Mouse (Mus musculus) intestine, embryonic 16.5 days (tissue): ENCODE measurements at regions not wholly inside any gene's neighbourhood (a gene's known extent, or its start where the extent isn't known, plus 50 kb on each side); places are given as distances from the start of the nearest gene placed in this dataset.

Source experiments
- ATAC-seq: fragments of 200-750 bp; cut with Nextera tagmentation; 2 replicates; pipeline ENCODE4 v1.8.0; 2017; ENCODE audit warnings: moderate TSS enrichment, moderate library complexity
- H3K27ac ChIP-seq: fragments of 300-500 bp; sonication (generic); 2 replicates; pipeline ENCODE4 v1.5.1; 2014; ENCODE audit warnings: mild to moderate bottlenecking, low read length
- H3K27me3 ChIP-seq: fragments of 300-500 bp; sonication (generic); replicated peaks from 2 replicates; pipeline ENCODE4 v1.6.1; 2014; ENCODE audit warnings: low read length, control low read depth, mixed read lengths; ENCODE audit not compliant: control insufficient read depth, insufficient read depth
- H3K36me3 ChIP-seq: fragments of 300-500 bp; sonication (generic); 2 replicates; pipeline ENCODE4 v1.6.1; 2014; ENCODE audit warnings: low read length, control low read depth; ENCODE audit not compliant: control insufficient read depth, insufficient read depth
- H3K4me1 ChIP-seq: fragments of 300-500 bp; sonication (generic); 2 replicates; pipeline ENCODE4 v1.6.1; 2014; ENCODE audit warnings: low read length, control low read depth, mixed read lengths; ENCODE audit not compliant: control insufficient read depth, insufficient read depth
- H3K4me2 ChIP-seq: fragments of 300-500 bp; sonication (generic); 2 replicates; pipeline ENCODE4 v1.6.1; 2014; ENCODE audit warnings: low read depth, low read length, control low read depth
- H3K4me3 ChIP-seq: fragments of 300-500 bp; sonication (generic); 2 replicates; pipeline ENCODE4 v1.5.1; 2014; ENCODE audit warnings: mild to moderate bottlenecking, low read length
- H3K9ac ChIP-seq: fragments of 300-500 bp; sonication (generic); 2 replicates; pipeline ENCODE4 v1.6.1; 2014; ENCODE audit warnings: low read depth, low read length
- H3K9me3 ChIP-seq: fragments of 300-500 bp; sonication (generic); 2 replicates; pipeline ENCODE4 v1.6.1; 2016; ENCODE audit warnings: low read length, control low read depth; ENCODE audit not compliant: control insufficient read depth
- WGBS: fragments of 180-500 bp; shearing (Covaris S2); extraction: QIAGEN DNeasy Blood & Tissue Kit; methylation state at CpG from one replicate; pipeline ENCODE4 v1.1.7; 2014; 5-methylcytosine and 5-hydroxymethylcytosine counted together

DNA sequence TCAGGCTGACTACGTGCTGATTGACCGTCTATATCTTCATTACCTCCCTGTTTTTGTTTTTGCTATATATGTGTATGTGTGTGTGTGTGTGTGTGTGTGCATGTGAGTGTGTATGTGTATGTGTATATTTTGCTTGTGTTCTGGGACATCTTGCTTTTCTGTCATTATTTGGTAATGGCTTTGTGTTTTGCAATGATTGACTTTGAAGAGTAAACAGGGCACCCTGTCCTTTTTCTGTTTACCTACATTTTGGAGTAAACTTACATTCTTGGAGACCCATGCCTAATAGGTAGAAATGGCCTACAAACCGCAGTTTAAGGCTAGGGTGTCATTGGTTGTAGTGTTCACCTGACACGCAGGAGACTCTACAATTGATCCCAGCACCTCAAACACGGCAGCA is 177.5 kb upstream of the Tmem72 start:
- Histone ChIP-seq H3K4me3 (no peak overlapping the region), H3K9ac (no peak overlapping the region), H3K27me3 (no peaks in the 10 kb centered on the region), H3K9me3 (no peaks in the 10 kb centered on the region), H3K4me1 (peaks cover 5% of the 10 kb centered on the region; the same call in 1 of the 2 replicates), H3K4me2 (no peak overlapping the region), H3K27ac (no peak overlapping the region), H3K36me3 (no peaks in the 10 kb centered on the region)
- WGBS, result 86% methylated on average over 5 of the region's 5 CpGs
- ATAC-seq, result no peak

DNA sequence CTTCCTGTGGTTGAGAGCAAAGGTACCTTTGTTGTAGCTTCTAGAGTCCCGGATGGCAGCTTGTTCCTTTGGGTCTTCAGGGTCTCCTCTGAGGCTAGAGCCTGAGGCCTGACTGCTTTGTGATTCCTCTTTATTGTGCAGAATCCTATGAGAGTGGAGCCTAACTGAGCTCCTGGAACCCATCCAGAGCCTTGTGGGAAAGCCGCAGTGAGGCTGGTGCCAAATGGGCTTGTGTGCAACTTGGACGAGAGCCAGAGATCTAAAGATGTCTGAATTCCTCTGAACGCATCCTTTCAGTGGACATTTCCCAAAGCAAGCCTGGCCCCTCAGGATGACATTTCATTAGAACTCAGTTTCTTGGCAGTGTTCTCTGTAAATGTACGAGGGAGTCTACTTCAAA is 178.4 kb upstream of the Tmem72 start:
- ATAC-seq, result peak; percentile 62
- no peak overlapping the region for H3K4me3 ChIP-seq
- no peaks in the 10 kb centered on the region for H3K9me3 ChIP-seq
- WGBS, result 36% methylated on average over 5 of the region's 5 CpGs
- no peak overlapping the region for H3K4me2 ChIP-seq
- H3K4me1 ChIP-seq, result peaks cover 5% of the 10 kb centered on the region; the same call in 1 of the 2 replicates
- H3K36me3 ChIP-seq, result no peaks in the 10 kb centered on the region
- H3K27ac ChIP-seq, result peak overlapping the region; percentile 62
- H3K27me3 ChIP-seq, result no peaks in the 10 kb centered on the region
- H3K9ac ChIP-seq, result no peak overlapping the region

- Histone ChIP-seq H3K4me2 (no peak overlapping the region), H3K27me3 (no peaks in the 10 kb centered on the region), H3K9ac (no peak overlapping the region), H3K9me3 (no peaks in the 10 kb centered on the region), H3K4me1 (peaks cover 5% of the 10 kb centered on the region; the same call in 1 of the 2 replicates), H3K36me3 (no peaks in the 10 kb centered on the region), H3K27ac (0 out of 2 replicates have a peak overlapping the region, but pooled peaks have one; percentile 46), H3K4me3 (no peak overlapping the region)
- WGBS, result 59% methylated on average over 4 of the region's 4 CpGs
- ATAC-seq, result no peak
These were observed 179.5 kb upstream of the Tmem72 start for GRCm38 (mm10) chr6:116896132-116896630.

GRCm38 (mm10) chr6:116901816-116902215 is 185.1 kb upstream of the Tmem72 start:
- no peak for ATAC-seq
- no peaks in the 10 kb centered on the region for H3K27me3 ChIP-seq
- no peaks in the 10 kb centered on the region for H3K4me1 ChIP-seq
- no peaks in the 10 kb centered on the region for H3K9me3 ChIP-seq
- H3K9ac ChIP-seq, result no peak overlapping the region
- H3K4me3 ChIP-seq, result no peak overlapping the region
- no peak overlapping the region for H3K4me2 ChIP-seq
- no peak overlapping the region for H3K27ac ChIP-seq
- WGBS, result 19% methylated on average over 1 of the region's 1 CpGs
- H3K36me3 ChIP-seq, result no peaks in the 10 kb centered on the region

DNA sequence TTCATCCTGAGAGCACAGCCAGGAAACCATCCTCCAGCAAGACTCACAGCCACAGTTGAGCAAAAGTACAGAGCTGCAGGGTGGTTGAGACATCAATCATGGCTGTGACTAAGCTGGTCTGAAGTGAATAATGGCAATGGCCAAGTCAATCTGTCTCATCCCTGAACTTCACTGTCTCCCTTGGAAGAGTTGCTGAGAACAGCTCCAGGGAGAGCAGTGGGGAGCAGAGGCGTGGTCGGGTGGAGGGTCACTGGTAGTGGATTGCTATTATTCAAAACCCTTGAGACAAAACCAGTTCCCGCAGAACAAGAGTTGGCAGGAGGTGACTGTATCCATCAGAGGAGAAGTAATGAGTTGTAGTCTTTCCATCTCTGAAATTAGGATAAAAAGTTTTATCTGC is 185.7 kb upstream of the Tmem72 start:
- 64% methylated on average over 3 of the region's 3 CpGs for WGBS
- Histone ChIP-seq H3K4me3 (no peak overlapping the region), H3K9ac (no peak overlapping the region), H3K9me3 (no peaks in the 10 kb centered on the region), H3K27me3 (no peaks in the 10 kb centered on the region), H3K27ac (no peak overlapping the region), H3K4me2 (no peak overlapping the region), H3K36me3 (no peaks in the 10 kb centered on the region), H3K4me1 (no peaks in the 10 kb centered on the region)
- no peak for ATAC-seq

- ATAC-seq, result no peak
- Histone ChIP-seq H3K9ac (no peak overlapping the region), H3K36me3 (no peaks in the 10 kb centered on the region), H3K27ac (no peak overlapping the region), H3K4me3 (no peak overlapping the region), H3K4me1 (no peaks in the 10 kb centered on the region), H3K4me2 (no peak overlapping the region), H3K9me3 (no peaks in the 10 kb centered on the region), H3K27me3 (no peaks in the 10 kb centered on the region)
- WGBS, result 66% methylated on average over 7 of the region's 7 CpGs
These were observed 189.9 kb upstream of the Tmem72 start for GRCm38 (mm10) chr6:116906426-116907172.

DNA sequence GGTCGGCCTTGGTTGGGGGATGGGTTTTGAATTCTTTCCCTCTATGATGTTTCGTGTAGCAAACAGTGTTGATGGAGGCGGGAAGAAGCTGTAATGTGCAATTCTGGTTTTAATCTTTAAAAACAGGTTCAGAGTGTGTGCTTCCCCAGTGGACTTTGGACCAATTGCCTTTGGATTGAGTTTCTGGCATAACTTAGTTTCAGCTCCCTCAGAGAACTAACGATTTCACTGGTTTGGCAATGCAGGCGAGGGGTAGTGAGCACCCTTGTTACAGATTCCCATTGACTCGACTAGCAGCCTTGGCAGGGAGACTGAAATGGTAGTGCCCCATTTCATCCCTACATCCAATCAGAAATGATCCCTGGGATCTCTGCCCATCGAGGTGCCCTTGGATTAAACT is 193.9 kb upstream of the Tmem72 start:
- no peaks in the 10 kb centered on the region for H3K27me3 ChIP-seq
- no peak overlapping the region for H3K9ac ChIP-seq
- H3K36me3 ChIP-seq, result no peaks in the 10 kb centered on the region
- no peak overlapping the region for H3K4me2 ChIP-seq
- no peaks in the 10 kb centered on the region for H3K4me1 ChIP-seq
- H3K4me3 ChIP-seq, result no peak overlapping the region
- no peak for ATAC-seq
- H3K27ac ChIP-seq, result no peak overlapping the region
- no peaks in the 10 kb centered on the region for H3K9me3 ChIP-seq
- 84% methylated on average over 7 of the region's 7 CpGs for WGBS

GRCm38 (mm10) chr6:116912161-116912560 is 195.4 kb upstream of the Tmem72 start:
- H3K4me1 ChIP-seq, result no peaks in the 10 kb centered on the region
- no peak overlapping the region for H3K27ac ChIP-seq
- 83% methylated on average over 3 of the region's 3 CpGs for WGBS
- H3K9me3 ChIP-seq, result no peaks in the 10 kb centered on the region
- no peaks in the 10 kb centered on the region for H3K36me3 ChIP-seq
- H3K4me2 ChIP-seq, result no peak overlapping the region
- no peak for ATAC-seq
- no peak overlapping the region for H3K9ac ChIP-seq
- no peak overlapping the region for H3K4me3 ChIP-seq
- no peaks in the 10 kb centered on the region for H3K27me3 ChIP-seq

DNA sequence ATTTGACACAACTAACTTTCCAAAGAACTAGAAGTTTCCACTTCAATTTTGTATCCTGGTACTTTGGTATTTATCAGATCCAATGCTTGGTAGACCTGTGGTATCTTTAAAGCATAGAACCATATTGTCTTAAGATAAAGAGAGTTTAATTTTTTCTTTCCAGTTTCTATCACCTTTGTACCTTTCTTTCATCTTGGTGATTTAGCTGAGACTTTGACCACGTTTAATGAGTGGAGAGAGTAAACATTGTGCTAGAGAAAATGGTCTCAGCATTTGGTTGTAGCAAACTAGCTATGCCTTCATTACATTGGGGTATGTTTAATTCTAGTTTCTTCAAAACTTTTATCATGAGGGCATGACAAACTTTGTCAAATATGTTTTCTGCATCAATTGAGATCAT is 197.4 kb upstream of the Tmem72 start:
- WGBS, result 54% methylated on average over 1 of the region's 1 CpGs
- Histone ChIP-seq H3K27ac (no peak overlapping the region), H3K27me3 (no peaks in the 10 kb centered on the region), H3K9ac (no peak overlapping the region), H3K36me3 (no peaks in the 10 kb centered on the region), H3K9me3 (no peaks in the 10 kb centered on the region), H3K4me1 (no peaks in the 10 kb centered on the region), H3K4me2 (no peak overlapping the region), H3K4me3 (no peak overlapping the region)
- peak; percentile 89 for ATAC-seq

- no peak for ATAC-seq
- no peak overlapping the region for H3K4me3 ChIP-seq
- 78% methylated on average over 3 of the region's 3 CpGs for WGBS
- H3K4me2 ChIP-seq, result no peak overlapping the region
- H3K9ac ChIP-seq, result no peak overlapping the region
- H3K4me1 ChIP-seq, result no peaks in the 10 kb centered on the region
- no peak overlapping the region for H3K27ac ChIP-seq
- no peaks in the 10 kb centered on the region for H3K27me3 ChIP-seq
- H3K9me3 ChIP-seq, result no peaks in the 10 kb centered on the region
- H3K36me3 ChIP-seq, result no peaks in the 10 kb centered on the region
These were observed 218.3 kb upstream of the Tmem72 start for GRCm38 (mm10) chr6:116935024-116935423.
